Mouse (Mus musculus): ENCODE data around the gene Cryba2.
A peak's percentile ranks its signal among the peaks of the same experiment; 100 is the strongest.

DNA sequence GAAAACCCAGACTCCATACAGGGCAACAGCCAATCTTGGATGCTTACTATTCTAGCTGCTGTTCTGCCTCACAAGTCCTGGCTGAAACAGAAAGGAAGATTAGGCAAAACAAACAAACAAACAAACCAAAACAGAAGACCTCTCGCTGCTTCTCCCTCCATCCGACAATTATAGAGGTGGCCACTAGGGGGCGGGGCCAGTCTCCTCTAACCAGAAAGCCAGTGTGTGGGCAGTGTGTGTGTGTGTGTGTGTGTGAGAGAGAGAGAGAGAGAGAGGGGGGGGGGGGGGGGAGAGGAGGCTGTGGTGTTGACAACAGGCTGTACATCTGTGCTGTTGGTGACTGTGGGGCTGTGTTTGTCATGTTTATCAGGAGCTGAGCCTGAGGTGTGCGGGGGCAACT lies 2.0 kb upstream of the Cryba2 start:
- TF ChIP-seq EP300 (IDR thresholded peaks at IDR 0.05; ENCODE audit: low read depth) (no peak), CTCF (IDR thresholded peaks at IDR 0.05; ENCODE audit: low read depth) (peak; percentile 83)
